Mouse (Mus musculus): ENCODE results near the gene Ahcyl2. TPM values are rescaled to one million over a fixed set of nuclear protein-coding genes. Genes with fewer than 3 reads are reported as not detected.

The Ahcyl2 gene
- total and polyA plus RNA-seq, 3 experiments: 50.0 to 204 (median 184) TPM

DNA sequence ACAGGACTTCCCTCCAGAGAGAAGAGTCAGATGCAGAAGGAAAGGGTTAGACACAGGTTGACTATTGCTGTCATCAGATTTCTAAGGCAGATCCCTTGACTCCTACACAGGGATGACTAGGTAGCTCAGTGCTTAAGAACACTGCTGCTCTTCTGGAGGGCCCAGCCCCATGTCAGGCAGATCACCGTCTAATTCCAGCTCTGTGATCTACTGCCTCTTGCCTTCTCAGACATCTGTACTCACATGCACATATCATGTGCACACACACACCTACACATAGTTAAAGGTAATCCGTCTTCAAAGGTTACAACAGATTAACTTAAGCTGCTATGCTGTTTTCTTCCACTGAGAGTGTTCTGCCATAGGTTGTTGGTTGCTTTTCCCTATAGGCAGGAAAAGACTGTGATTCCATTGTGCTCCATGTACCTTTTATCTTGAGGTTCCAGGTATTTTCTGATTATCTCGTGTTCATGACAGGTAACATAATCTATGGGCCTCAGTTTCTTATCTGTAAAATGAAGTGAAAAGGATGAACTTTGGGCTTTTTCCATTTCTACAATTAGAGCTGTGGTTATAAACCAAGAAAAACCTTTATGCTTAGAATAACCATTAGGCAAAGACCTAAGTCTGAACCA is 67.8 kb downstream of the Ahcyl2 start:
- Histone ChIP-seq H3K9me3 (replicated peaks; ENCODE audit: low read length) (peaks cover 6% of the 10 kb centered on the region), H3K27me3 (replicated peaks) (no peaks in the 10 kb centered on the region), H3K79me2 (replicated peaks; ENCODE audit: control insufficient read depth, extremely low read depth, insufficient read depth, poor library complexity, severe bottlenecking) (peaks cover 6% of the 10 kb centered on the region), H3K4me3 (replicated peaks in 1 of 3; ENCODE audit: low read depth in 2 of 3, low read length in 2 of 3, poor library complexity in 1 of 3) (no peak overlapping the region), H3K4me2 (ENCODE audit: insufficient read depth, low read depth, poor library complexity, severe bottlenecking) (no peak overlapping the region), H3K36me3 (replicated peaks in 1 of 2; ENCODE audit: control insufficient read depth in 1 of 2, insufficient read depth in 1 of 2, low read length in 1 of 2) (peaks cover 3 to 33% of the 10 kb centered on the region in 2 experiments), H3K9ac (ENCODE audit: insufficient read depth, low read depth) (no peak overlapping the region), H3K4me1 (ENCODE audit: control insufficient read depth in 1 of 2, insufficient read depth in 2 of 2) (peaks cover 20 to 81% of the 10 kb centered on the region in 2 experiments), H3K27ac (ENCODE audit: insufficient read depth, low read depth) (peak overlapping the region; percentile 35; the same call in 1 of the 2 replicates)
- DNase-seq (ENCODE audit: extremely low read depth): no peak
- in situ Hi-C loops (cut with MboI; ENCODE audit: low pct_ligation_motif_present, low pct_unique_long_range_greater_than_20kb, low sequenced_read_pairs): no loop called here
- dilution Hi-C loops (cut with MboI; ENCODE audit: extremely low pct_ligation_motif_present, extremely low pct_unique_long_range_greater_than_20kb, low sequenced_read_pairs): no loop called here
- TF ChIP-seq KAT2A (IDR thresholded peaks at IDR 0.05; ENCODE audit: insufficient replicate concordance, low read length) (no peak), ETS1 (conservative IDR thresholded peaks at IDR 0.05; ENCODE audit: low read depth, low read length) (no peak), MEF2A (IDR thresholded peaks at IDR 0.05; ENCODE audit: borderline replicate concordance, low read depth, low read length) (no peak), MAX (IDR thresholded peaks at IDR 0.05; ENCODE audit: low read length) (no peak), JUN (IDR thresholded peaks at IDR 0.05; ENCODE audit: insufficient read depth, low read depth, low read length) (no peak), EP300 (IDR thresholded peaks at IDR 0.05; ENCODE audit: low read length) (no peak), USF2 (conservative IDR thresholded peaks at IDR 0.05; ENCODE audit: low read depth, low read length) (no peak), ZKSCAN1 (IDR thresholded peaks at IDR 0.05; ENCODE audit: borderline replicate concordance, low read depth, low read length) (no peak), MXI1 (IDR thresholded peaks at IDR 0.05; ENCODE audit: low read depth, low read length) (no peak), NELFE (IDR thresholded peaks at IDR 0.05; ENCODE audit: low read depth, low read length) (no peak)

DNA sequence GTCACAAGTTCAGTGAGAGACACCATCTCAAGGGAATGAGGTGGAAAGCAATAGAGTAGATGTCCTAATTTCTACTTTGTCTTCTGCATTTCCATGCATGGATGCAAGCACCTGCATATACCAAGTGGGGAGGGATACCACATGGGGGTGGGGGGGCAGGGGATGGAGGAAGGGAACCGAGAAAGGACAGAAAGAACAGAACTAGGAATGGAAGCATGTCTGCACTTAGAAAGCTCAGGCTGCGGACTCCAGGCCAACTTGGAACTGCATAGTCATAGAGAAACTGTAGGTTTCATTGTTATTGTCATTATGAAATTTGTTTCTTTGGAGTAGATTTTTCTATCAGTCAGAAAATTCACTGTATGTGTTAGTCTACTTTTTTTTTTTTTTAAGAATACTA is 69.8 kb downstream of the Ahcyl2 start:
- Histone ChIP-seq H3K79me2 (replicated peaks; ENCODE audit: control insufficient read depth, extremely low read depth, insufficient read depth, poor library complexity, severe bottlenecking) (peaks cover 6% of the 10 kb centered on the region; the same call in 1 of the 2 replicates), H3K36me3 (replicated peaks in 1 of 2; ENCODE audit: control insufficient read depth in 1 of 2, insufficient read depth in 1 of 2, low read length in 1 of 2) (peaks cover 3 to 39% of the 10 kb centered on the region in 2 experiments), H3K9me3 (replicated peaks; ENCODE audit: low read length) (peaks cover 6% of the 10 kb centered on the region), H3K4me2 (ENCODE audit: insufficient read depth, low read depth, poor library complexity, severe bottlenecking) (0 out of 2 replicates have a peak overlapping the region, but pooled peaks have one; percentile 71), H3K4me1 (ENCODE audit: control insufficient read depth in 1 of 2, insufficient read depth in 2 of 2) (peaks cover 20 to 82% of the 10 kb centered on the region in 2 experiments), H3K27ac (ENCODE audit: insufficient read depth, low read depth) (peak overlapping the region; percentile 80), H3K4me3 (replicated peaks in 1 of 3; ENCODE audit: low read depth in 2 of 3, low read length in 2 of 3, poor library complexity in 1 of 3) (no peak overlapping the region), H3K9ac (ENCODE audit: insufficient read depth, low read depth) (no peak overlapping the region; the same call in 1 of the 2 replicates), H3K27me3 (replicated peaks) (no peaks in the 10 kb centered on the region)
- in situ Hi-C loops (cut with MboI; ENCODE audit: low pct_ligation_motif_present, low pct_unique_long_range_greater_than_20kb, low sequenced_read_pairs): no loop called here
- TF ChIP-seq USF1 (IDR thresholded peaks at IDR 0.05; ENCODE audit: low read depth, low read length) (no peak), MAZ (IDR thresholded peaks at IDR 0.05; ENCODE audit: low read depth, low read length) (peak; percentile 92), BHLHE40 (IDR thresholded peaks at IDR 0.05; ENCODE audit: low read depth, low read length) (peak; percentile 81), CHD1 (IDR thresholded peaks at IDR 0.05; ENCODE audit: low read depth, low read length) (0 out of 2 replicates have a peak, but pooled peaks have one; percentile 23), EP300 (IDR thresholded peaks at IDR 0.05; ENCODE audit: low read length) (peak; percentile 94), KAT2A (IDR thresholded peaks at IDR 0.05; ENCODE audit: insufficient replicate concordance, low read length) (0 out of 2 replicates have a peak, but pooled peaks have one; percentile 57), RAD21 (IDR thresholded peaks at IDR 0.05; ENCODE audit: low read depth, low read length) (no peak), MEF2A (IDR thresholded peaks at IDR 0.05; ENCODE audit: borderline replicate concordance, low read depth, low read length) (no peak; the same call in 1 of the 2 replicates), NELFE (IDR thresholded peaks at IDR 0.05; ENCODE audit: low read depth, low read length) (no peak), SMC3 (IDR thresholded peaks at IDR 0.05; ENCODE audit: low read depth, low read length) (0 out of 2 replicates have a peak, but pooled peaks have one; percentile 3), TCF12 (IDR thresholded peaks at IDR 0.05; ENCODE audit: low read depth, low read length) (peak; percentile 91), MYC (IDR thresholded peaks at IDR 0.05; ENCODE audit: low read depth, low read length) (peak; percentile 69), CHD2 (IDR thresholded peaks at IDR 0.05; ENCODE audit: low read length) (peak; percentile 90), UBTF (IDR thresholded peaks at IDR 0.05; ENCODE audit: low read depth, low read length) (0 out of 2 replicates have a peak, but pooled peaks have one; percentile 20), IRF4 (IDR thresholded peaks at IDR 0.05; ENCODE audit: low read depth, low read length) (peak; percentile 95), JUN (IDR thresholded peaks at IDR 0.05; ENCODE audit: insufficient read depth, low read depth, low read length) (peak; percentile 91), MAFK (IDR thresholded peaks at IDR 0.05; ENCODE audit: insufficient replicate concordance, low read length) (0 out of 2 replicates have a peak, but pooled peaks have one; percentile 60), JUND (conservative IDR thresholded peaks at IDR 0.05; ENCODE audit: low read depth, low read length) (peak; percentile 89), MAX (IDR thresholded peaks at IDR 0.05; ENCODE audit: low read length) (no peak; the same call in 1 of the 2 replicates), ETS1 (conservative IDR thresholded peaks at IDR 0.05; ENCODE audit: low read depth, low read length) (peak; percentile 70; the same call in 1 of the 2 replicates), ZNF384 (IDR thresholded peaks at IDR 0.05; ENCODE audit: low read depth, low read length) (peak; percentile 72), SIN3A (IDR thresholded peaks at IDR 0.05; ENCODE audit: low read length) (peak; percentile 75), RCOR1 (conservative IDR thresholded peaks at IDR 0.05; ENCODE audit: low read depth, low read length) (peak; percentile 78)
- dilution Hi-C loops (cut with MboI; ENCODE audit: extremely low pct_ligation_motif_present, extremely low pct_unique_long_range_greater_than_20kb, low sequenced_read_pairs): no loop called here
- DNase-seq (ENCODE audit: extremely low read depth): peak; percentile 92

Data from CH12.LX (cell line).